ENCODE assay signal across 9 mouse cellular contexts in genomic region chr15:79074446-79074845, GRCm38 (mm10). TPM values are rescaled to one million over a fixed set of nuclear protein-coding genes. Genes with fewer than 3 reads are reported as not detected.
A peak's percentile ranks its signal among the peaks of the same experiment; 100 is the strongest.
DNase-seq lines count a peak whose midpoint lies in the region; ATAC-seq and TF ChIP-seq lines count a peak whose summit lies in the region.
"Had no signal": no experiment of that assay in that cellular context is flagged by ENCODE, and none has a peak within 500 bp of the region (broad histone marks: within the 10 kb centered on the region; RNA-seq: fewer than 3 reads in every experiment).

No protein-coding gene starts in this region.

- TF ChIP-seq CTCF in left cerebral cortex, adult 2 months (IDR thresholded peaks at IDR 0.05) = no peak
- no peak for TF ChIP-seq CTCF in intestine, postnatal 0 days (IDR thresholded peaks at IDR 0.05; ENCODE audit: low read depth)

- peak overlapping the region; percentile 70; the same call in 1 of the 2 replicates for H3K27ac ChIP-seq in left cerebral cortex, adult 2 months
- H3K27ac ChIP-seq in embryonic facial prominence, embryonic 15.5 days (replicated peaks) = peak overlapping the region; percentile 81
- peak overlapping the region; percentile 22; the same call in 1 of the 2 replicates for H3K27ac ChIP-seq in intestine, postnatal 0 days (ENCODE audit: low read depth, low read length)
- H3K27ac ChIP-seq in neural tube, embryonic 13.5 days (replicated peaks) = peak overlapping the region; percentile 80

- no peaks in the 10 kb centered on the region for H3K27me3 ChIP-seq in embryonic facial prominence, embryonic 15.5 days
- H3K27me3 ChIP-seq in intestine, postnatal 0 days (replicated peaks; ENCODE audit: control insufficient read depth, insufficient read depth, low read length) = no peaks in the 10 kb centered on the region
- no peaks in the 10 kb centered on the region for H3K27me3 ChIP-seq in neural tube, embryonic 13.5 days

- no peak for ATAC-seq in embryonic facial prominence, embryonic 15.5 days (ENCODE audit: insufficient number of reproducible peaks, low FRiP score, low TSS enrichment, low read depth)
- ATAC-seq in intestine, postnatal 0 days = no peak
- ATAC-seq in neural tube, embryonic 13.5 days (ENCODE audit: low read depth) = no peak

- 36% methylated on average over 10 of the region's 10 CpGs for WGBS in embryonic facial prominence, embryonic 15.5 days
- 34% methylated on average over 10 of the region's 10 CpGs for WGBS in intestine, postnatal 0 days
- WGBS in neural tube, embryonic 13.5 days = 39% methylated on average over 10 of the region's 10 CpGs

- no peak for DNase-seq in left cerebral cortex, adult 2 months (ENCODE audit: extremely low spot score in 1 of 2, low spot score in 2 of 2)
- no peak for DNase-seq in left cerebral cortex, postnatal 10 days (ENCODE audit: extremely low spot score in 1 of 2, low spot score in 2 of 2)
- no peak for DNase-seq in MN1 (ENCODE audit: low spot score)
- no peak for DNase-seq in adrenal gland, postnatal 14 days
- DNase-seq in ovary, postnatal 10 days (ENCODE audit: low spot score) = no peak

- no peaks in the 10 kb centered on the region for H3K9me3 ChIP-seq in embryonic facial prominence, embryonic 15.5 days (replicated peaks)
- H3K9me3 ChIP-seq in intestine, postnatal 0 days (ENCODE audit: control insufficient read depth) = no peaks in the 10 kb centered on the region
- H3K9me3 ChIP-seq in neural tube, embryonic 13.5 days = no peaks in the 10 kb centered on the region

- peak overlapping the region; percentile 83 for H3K4me2 ChIP-seq in embryonic facial prominence, embryonic 15.5 days (replicated peaks)
- peak overlapping the region; percentile 72 for H3K4me2 ChIP-seq in intestine, postnatal 0 days (replicated peaks; ENCODE audit: low read depth)
- H3K4me2 ChIP-seq in neural tube, embryonic 13.5 days = peak overlapping the region; percentile 97

- H3K4me1 ChIP-seq in embryonic facial prominence, embryonic 15.5 days = peaks cover 20% of the 10 kb centered on the region
- 0 out of 2 replicates have a peak, but pooled peaks cover 5% of the 10 kb centered on the region for H3K4me1 ChIP-seq in intestine, postnatal 0 days (replicated peaks; ENCODE audit: control insufficient read depth, insufficient read depth, low read length)
- H3K4me1 ChIP-seq in neural tube, embryonic 13.5 days (replicated peaks) = peaks cover 25% of the 10 kb centered on the region

- peaks cover 31% of the 10 kb centered on the region for H3K36me3 ChIP-seq in embryonic facial prominence, embryonic 15.5 days
- H3K36me3 ChIP-seq in intestine, postnatal 0 days (ENCODE audit: control insufficient read depth, insufficient read depth) = peaks cover 27% of the 10 kb centered on the region
- peaks cover 30% of the 10 kb centered on the region for H3K36me3 ChIP-seq in neural tube, embryonic 13.5 days

- H3K9ac ChIP-seq in embryonic facial prominence, embryonic 15.5 days = peak overlapping the region; percentile 37; the same call in 1 of the 2 replicates
- 0 out of 2 replicates have a peak overlapping the region, but pooled peaks have one; percentile 75 for H3K9ac ChIP-seq in intestine, postnatal 0 days (ENCODE audit: low read depth, low read length)
- H3K9ac ChIP-seq in neural tube, embryonic 13.5 days = peak overlapping the region; percentile 93

- intact Hi-C loops in left cerebral cortex, adult 2 months (cut with DNase I) = loop anchor here (5.0 kb wide), 1 partner anchor 157 kb away; no protein-coding TSS in a partner anchor
- intact Hi-C loops in left cerebral cortex, postnatal 10 days (cut with DNase I) = loop anchor here (5.0 kb wide), 1 partner anchor 37 kb away; no protein-coding TSS in a partner anchor

- peak overlapping the region; percentile 97 for H3K4me3 ChIP-seq in left cerebral cortex, adult 2 months
- H3K4me3 ChIP-seq in embryonic facial prominence, embryonic 15.5 days (replicated peaks) = peak overlapping the region; percentile 98
- peak overlapping the region; percentile 75 for H3K4me3 ChIP-seq in intestine, postnatal 0 days (ENCODE audit: low read depth, low read length)
- peak overlapping the region; percentile 94 for H3K4me3 ChIP-seq in neural tube, embryonic 13.5 days

RNA-seq across cellular contexts. Expression of gene Eif3l, which starts 0.5 kb away (rescaled TPM):
- 10 to 100 TPM; 62.5 to 66.6 TPM for total RNA-seq in left cerebral cortex, adult 2 months (2021)
- total RNA-seq in left cerebral cortex, postnatal 10 days (2021) = 100 to 1,000 TPM in 1 of 2 experiments, 10 to 100 TPM in 1; 95.5 to 100 TPM
- 197 and 205 TPM in 2 replicates for polyA plus RNA-seq in embryonic facial prominence, embryonic 15.5 days (2015; fragmentation: Nextera tagmentation; extraction: Ambion mirVana)
- 97.0 and 100 TPM in 2 replicates for polyA plus RNA-seq in intestine, postnatal 0 days (2015; fragmentation: Nextera tagmentation; extraction: Ambion mirVana)
- polyA plus RNA-seq in neural tube, embryonic 13.5 days (2015; fragmentation: Nextera tagmentation; extraction: Ambion mirVana) = 185 and 196 TPM in 2 replicates
- 171 and 177 TPM in 2 replicates for total RNA-seq in adrenal gland, postnatal 14 days (2021)

RNA-seq across cellular contexts. Expression of gene Ankrd54, which starts 11.8 kb away (rescaled TPM):
- total RNA-seq in left cerebral cortex, adult 2 months (2021) = 10 to 100 TPM; 19.7 to 19.8 TPM
- 10 to 100 TPM; 17.9 to 20.1 TPM for total RNA-seq in left cerebral cortex, postnatal 10 days (2021)
- 58.7 and 71.7 TPM in 2 replicates for polyA plus RNA-seq in embryonic facial prominence, embryonic 15.5 days (2015; fragmentation: Nextera tagmentation; extraction: Ambion mirVana)
- 44.1 and 48.8 TPM in 2 replicates for polyA plus RNA-seq in intestine, postnatal 0 days (2015; fragmentation: Nextera tagmentation; extraction: Ambion mirVana)
- 46.5 and 52.9 TPM in 2 replicates for polyA plus RNA-seq in neural tube, embryonic 13.5 days (2015; fragmentation: Nextera tagmentation; extraction: Ambion mirVana)
- total RNA-seq in adrenal gland, postnatal 14 days (2021) = 23.3 and 24.1 TPM in 2 replicates

RNA-seq across cellular contexts. Expression of gene Galr3, which starts 32.8 kb away (rescaled TPM):
- total RNA-seq in left cerebral cortex, adult 2 months (2021) = under 1 TPM in 1 of 2 experiments, not detected in 1; 0.84 TPM
- under 1 TPM; 0.36 to 0.45 TPM for total RNA-seq in left cerebral cortex, postnatal 10 days (2021)
- 0.14 and 0.37 TPM in 2 replicates for polyA plus RNA-seq in embryonic facial prominence, embryonic 15.5 days (2015; fragmentation: Nextera tagmentation; extraction: Ambion mirVana)
- 2.2 and 2.6 TPM in 2 replicates for polyA plus RNA-seq in intestine, postnatal 0 days (2015; fragmentation: Nextera tagmentation; extraction: Ambion mirVana)
- not detected in 2 replicates for polyA plus RNA-seq in neural tube, embryonic 13.5 days (2015; fragmentation: Nextera tagmentation; extraction: Ambion mirVana)
- 0.41 and 0.78 TPM in 2 replicates for total RNA-seq in adrenal gland, postnatal 14 days (2021)
- total RNA-seq: neutrophil, adult 5-6 weeks had no signal

RNA-seq across cellular contexts. Expression of gene Micall1, which starts 34.3 kb away (rescaled TPM):
- 10 to 100 TPM; 22.8 to 23.2 TPM for total RNA-seq in left cerebral cortex, adult 2 months (2021)
- 10 to 100 TPM; 31.4 to 34.0 TPM for total RNA-seq in left cerebral cortex, postnatal 10 days (2021)
- 16.8 and 17.3 TPM in 2 replicates for polyA plus RNA-seq in embryonic facial prominence, embryonic 15.5 days (2015; fragmentation: Nextera tagmentation; extraction: Ambion mirVana)
- polyA plus RNA-seq in intestine, postnatal 0 days (2015; fragmentation: Nextera tagmentation; extraction: Ambion mirVana) = 3.7 and 5.0 TPM in 2 replicates
- 10.4 and 11.2 TPM in 2 replicates for polyA plus RNA-seq in neural tube, embryonic 13.5 days (2015; fragmentation: Nextera tagmentation; extraction: Ambion mirVana)
- 34.3 and 41.0 TPM in 2 replicates for total RNA-seq in adrenal gland, postnatal 14 days (2021)

RNA-seq across cellular contexts. Expression of gene H1f0, which starts 46.2 kb away (rescaled TPM):
- total RNA-seq in left cerebral cortex, adult 2 months (2021) = 10 to 100 TPM; 80.4 to 81.1 TPM
- total RNA-seq in left cerebral cortex, postnatal 10 days (2021) = 10 to 100 TPM; 73.4 to 81.3 TPM
- 553 and 582 TPM in 2 replicates for polyA plus RNA-seq in embryonic facial prominence, embryonic 15.5 days (2015; fragmentation: Nextera tagmentation; extraction: Ambion mirVana)
- polyA plus RNA-seq in intestine, postnatal 0 days (2015; fragmentation: Nextera tagmentation; extraction: Ambion mirVana) = 298 and 319 TPM in 2 replicates
- 275 and 287 TPM in 2 replicates for polyA plus RNA-seq in neural tube, embryonic 13.5 days (2015; fragmentation: Nextera tagmentation; extraction: Ambion mirVana)
- total RNA-seq in adrenal gland, postnatal 14 days (2021) = 162 and 178 TPM in 2 replicates

Comparison
In these comparisons a context has a peak if more than half of its experiments do, and no peak if none do; other contexts are left out.
1. H3K27ac ChIP-seq: peak in every context shown above with its lines; median percentile 81 in embryonic facial prominence, embryonic 15.5 days; 80 in neural tube, embryonic 13.5 days; 70 in left cerebral cortex, adult 2 months; 22 in intestine, postnatal 0 days.
2. H3K9ac ChIP-seq: peak in every context shown above with its lines; median percentile 93 in neural tube, embryonic 13.5 days; 75 in intestine, postnatal 0 days; 37 in embryonic facial prominence, embryonic 15.5 days.